Mouse (Mus musculus) macrophage (primary cell): Measurements from ENCODE around the gene Bcar1. TPM values are rescaled to one million over a fixed set of nuclear protein-coding genes. Genes with fewer than 3 reads are reported as not detected.

Experiments used
- H3K27ac ChIP-seq: fragments of 350-480 bp; formaldehyde crosslinking; 2 replicates; pipeline ENCODE4 v1.9.0; 2021
- H3K36me3 ChIP-seq: fragments of 350-480 bp; formaldehyde crosslinking; 2 replicates; pipeline ENCODE4 v1.9.0; 2021; ENCODE audit errors: inconsistent target
- H3K4me3 ChIP-seq: fragments of 350-480 bp; formaldehyde crosslinking; 2 replicates; pipeline ENCODE4 v1.9.0; 2021; ENCODE audit errors: inconsistent target
- H3K79me2 ChIP-seq: fragments of 350-480 bp; formaldehyde crosslinking; 2 replicates; pipeline ENCODE4 v1.9.0; 2021; ENCODE audit errors: inconsistent target
- WGBS: methylation state at CpG from one replicate; pipeline ENCODE4 v1.1.7; 2026; ENCODE audit warnings: inconsistent platforms; ENCODE audit not compliant: missing documents; 5-methylcytosine and 5-hydroxymethylcytosine counted together
- polyA plus RNA-seq: library from polyadenylated mRNA; stranded (reverse); fragments of 250-400 nt; gene quantifications from 3 replicates; pipeline ENCODE4 v1.2.4, GENCODE M21; 2018; ENCODE audit warnings: inconsistent platforms
- total RNA-seq, 78 experiments: library from RNA; depleted of rRNA; stranded (reverse); fragments of 250-400 nt; gene quantifications; 1 replicate in 9 of 78; 2 replicates in 24 of 78; 3 replicates in 43 of 78; 4 replicates in 2 of 78; pipeline ENCODE4 v1.2.4; 2018; ENCODE audit warnings: inconsistent platforms in 56 of 78

Bcar1 gene
- 1 to 10 TPM in 9 of 26 experiments, under 1 TPM in 12, not detected in 5; 0.26 to 3.3 (median 0.92) TPM for total RNA-seq (2018; cell fraction: chromatin; rRNA removed)
- under 1 TPM in 25 of 26 experiments, not detected in 1; 0.05 to 0.61 (median 0.14) TPM for total RNA-seq (2018; cell fraction: cytosol; rRNA removed)
- total RNA-seq (2018; cell fraction: nucleus; rRNA removed), result 1 to 10 TPM in 2 of 26 experiments, under 1 TPM in 19, not detected in 5; 0.22 to 1.3 (median 0.56) TPM
- polyA plus RNA-seq, result 0.06 to 0.35 TPM (median 0.07 TPM) in 3 replicates

- 16% methylated on average over 39 of the region's 40 CpGs for WGBS
- no peak within 1 kb of the TSS for H3K27ac ChIP-seq
- H3K79me2 ChIP-seq, result no peaks in the 10 kb centered on the region
- no peaks in the 10 kb centered on the region for H3K36me3 ChIP-seq
- H3K4me3 ChIP-seq, result no peak within 1 kb of the TSS
Observed at GRCm38 (mm10) chr8:111743792-111744696, at the start of gene Bcar1. Bcar1 (minus strand) TSS chr8:111743809.

- Histone ChIP-seq H3K27ac (no peak overlapping the region), H3K79me2 (no peaks in the 10 kb centered on the region), H3K4me3 (no peak overlapping the region), H3K36me3 (no peaks in the 10 kb centered on the region)
Observed at GRCm38 (mm10) chr8:111789639-111790038, 46.0 kb upstream of the Bcar1 start.

- Histone ChIP-seq H3K36me3 (no peaks in the 10 kb centered on the region), H3K4me3 (no peak overlapping the region), H3K27ac (no peak overlapping the region), H3K79me2 (no peaks in the 10 kb centered on the region)
- 94% methylated on average over 4 of the region's 4 CpGs for WGBS
Observed at GRCm38 (mm10) chr8:111789200-111789599, 45.6 kb upstream of the Bcar1 start.

- no peak overlapping the region for H3K27ac ChIP-seq
- 81% methylated on average over 3 of the region's 3 CpGs for WGBS
- no peak overlapping the region for H3K4me3 ChIP-seq
- H3K36me3 ChIP-seq, result no peaks in the 10 kb centered on the region
- no peaks in the 10 kb centered on the region for H3K79me2 ChIP-seq
Observed at GRCm38 (mm10) chr8:111788497-111788896, 44.9 kb upstream of the Bcar1 start.

GRCm38 (mm10) chr8:111788085-111788484, 44.5 kb upstream of the Bcar1 start:
- no peak overlapping the region for H3K4me3 ChIP-seq
- H3K79me2 ChIP-seq, result no peaks in the 10 kb centered on the region
- no peaks in the 10 kb centered on the region for H3K36me3 ChIP-seq
- WGBS, result 93% methylated on average over 5 of the region's 5 CpGs
- no peak overlapping the region for H3K27ac ChIP-seq

GRCm38 (mm10) chr8:111787683-111788082, 44.1 kb upstream of the Bcar1 start:
- Histone ChIP-seq H3K4me3 (no peak overlapping the region), H3K27ac (no peak overlapping the region), H3K79me2 (no peaks in the 10 kb centered on the region), H3K36me3 (no peaks in the 10 kb centered on the region)
- 100% methylated on average over 4 of the region's 4 CpGs for WGBS

GRCm38 (mm10) chr8:111786701-111787588, 43.3 kb upstream of the Bcar1 start:
- 94% methylated on average over 12 of the region's 13 CpGs for WGBS
- Histone ChIP-seq H3K36me3 (no peaks in the 10 kb centered on the region), H3K4me3 (no peak overlapping the region), H3K27ac (no peak overlapping the region), H3K79me2 (no peaks in the 10 kb centered on the region)

GRCm38 (mm10) chr8:111786116-111786515, 42.5 kb upstream of the Bcar1 start:
- Histone ChIP-seq H3K27ac (no peak overlapping the region), H3K4me3 (no peak overlapping the region), H3K79me2 (no peaks in the 10 kb centered on the region), H3K36me3 (no peaks in the 10 kb centered on the region)
- 94% methylated on average over 2 of the region's 2 CpGs for WGBS

- Histone ChIP-seq H3K27ac (no peak overlapping the region), H3K79me2 (no peaks in the 10 kb centered on the region), H3K4me3 (no peak overlapping the region), H3K36me3 (peaks cover 4% of the 10 kb centered on the region; the same call in 1 of the 2 replicates)
- 97% methylated on average over 9 of the region's 9 CpGs for WGBS
Observed at GRCm38 (mm10) chr8:111782671-111783394, 39.2 kb upstream of the Bcar1 start.

GRCm38 (mm10) chr8:111782161-111782560, 38.6 kb upstream of the Bcar1 start:
- H3K79me2 ChIP-seq, result no peaks in the 10 kb centered on the region
- WGBS, result 100% methylated on average over 2 of the region's 2 CpGs
- H3K4me3 ChIP-seq, result no peak overlapping the region
- no peak overlapping the region for H3K27ac ChIP-seq
- H3K36me3 ChIP-seq, result peaks cover 7% of the 10 kb centered on the region; the same call in 1 of the 2 replicates

GRCm38 (mm10) chr8:111780697-111781424, 37.3 kb upstream of the Bcar1 start:
- Histone ChIP-seq H3K79me2 (no peaks in the 10 kb centered on the region), H3K36me3 (peaks cover 7% of the 10 kb centered on the region; the same call in 1 of the 2 replicates), H3K4me3 (no peak overlapping the region), H3K27ac (no peak overlapping the region)
- WGBS, result 97% methylated on average over 10 of the region's 10 CpGs

- H3K79me2 ChIP-seq, result no peaks in the 10 kb centered on the region
- H3K4me3 ChIP-seq, result no peak overlapping the region
- peaks cover 7% of the 10 kb centered on the region; the same call in 1 of the 2 replicates for H3K36me3 ChIP-seq
- no peak overlapping the region for H3K27ac ChIP-seq
- 93% methylated on average over 7 of the region's 7 CpGs for WGBS
Observed at GRCm38 (mm10) chr8:111779690-111780089, 36.1 kb upstream of the Bcar1 start.

- peaks cover 7% of the 10 kb centered on the region; the same call in 1 of the 2 replicates for H3K36me3 ChIP-seq
- H3K27ac ChIP-seq, result no peak overlapping the region
- 97% methylated on average over 7 of the region's 7 CpGs for WGBS
- no peaks in the 10 kb centered on the region for H3K79me2 ChIP-seq
- H3K4me3 ChIP-seq, result no peak overlapping the region
Observed at GRCm38 (mm10) chr8:111778801-111779200, 35.2 kb upstream of the Bcar1 start.
